Mouse (Mus musculus): ENCODE data around the gene Tex37.

GRCm38 (mm10) chr6:70954040-70954439 lies 35.3 kb upstream of the Tex37 start:
- TF ChIP-seq CTCF (IDR thresholded peaks at IDR 0.05; ENCODE audit: extremely low read depth, insufficient read depth, insufficient read length, insufficient replicate concordance) (no peak), POLR2A (IDR thresholded peaks at IDR 0.05; ENCODE audit: low read depth, low read length) (no peak)
